Mouse (Mus musculus) kidney, postnatal 25 days (tissue): ENCODE measurements around the gene Mobp.

Experiments
- DNase-seq, 2 experiments: peaks; one replicate each; pipeline ENCODE4 v3.0.0; 2021; ENCODE audit warnings: mixed read lengths in 2 of 2

Mobp gene

GRCm38 (mm10) chr9:120214978-120215495, 65.5 kb downstream of the Mobp start:
- DNase-seq, result no peak

GRCm38 (mm10) chr9:120219411-120219810, 69.9 kb downstream of the Mobp start:
- DNase-seq, result no peak
